Mouse (Mus musculus) adrenal gland, postnatal 10 days (tissue): Measurements from ENCODE around the gene Gal3st1. TPM values are rescaled to one million over a fixed set of nuclear protein-coding genes. Genes with fewer than 3 reads are reported as not detected.

Experiments
- DNase-seq: peaks from one replicate; pipeline ENCODE4 v3.0.0; 2021; ENCODE audit warnings: mixed read lengths
- total RNA-seq, 2 experiments: library from RNA; stranded (reverse); gene quantifications; 2 replicates each; pipeline ENCODE4 v1.2.3; 2021

Gene Gal3st1
- total RNA-seq, 2 experiments from 2014 or later, result 1.00 to 1.9 TPM

- DNase-seq, result peak; percentile 58
These were observed 48.5 kb downstream of the Gal3st1 start for GRCm38 (mm10) chr11:4031961-4032360.

- no peak for DNase-seq
These were observed 50.0 kb downstream of the Gal3st1 start for GRCm38 (mm10) chr11:4033471-4033870.

GRCm38 (mm10) chr11:4034169-4034568 lies 50.7 kb downstream of the Gal3st1 start:
- DNase-seq, result no peak

- no peak for DNase-seq
These were observed 51.9 kb downstream of the Gal3st1 start for GRCm38 (mm10) chr11:4035116-4035892.

- DNase-seq, result no peak
These were observed 52.5 kb downstream of the Gal3st1 start for GRCm38 (mm10) chr11:4035916-4036315.

- no peak for DNase-seq
These were observed 53.1 kb downstream of the Gal3st1 start for GRCm38 (mm10) chr11:4036365-4037084.

GRCm38 (mm10) chr11:4039951-4040350 lies 56.5 kb downstream of the Gal3st1 start:
- no peak for DNase-seq

- no peak for DNase-seq
These were observed 57.7 kb downstream of the Gal3st1 start for GRCm38 (mm10) chr11:4041123-4041625.

- DNase-seq, result no peak
These were observed 59.6 kb downstream of the Gal3st1 start for GRCm38 (mm10) chr11:4043081-4043480.

- no peak for DNase-seq
These were observed 63.1 kb downstream of the Gal3st1 start for GRCm38 (mm10) chr11:4046526-4046925.

GRCm38 (mm10) chr11:4047766-4048165 lies 64.3 kb downstream of the Gal3st1 start:
- no peak for DNase-seq

GRCm38 (mm10) chr11:4048438-4048837 lies 65.0 kb downstream of the Gal3st1 start:
- no peak for DNase-seq

Other genes starting within 250 kb of the Gal3st1 start
- gene Osbp2, start 119.7 kb upstream of the Gal3st1 start, total RNA-seq, result 1 to 10 TPM; 1.9 to 2.4 TPM
- under 1 TPM; 0.55 to 0.63 TPM for gene 4921536K21Rik, start 88.5 kb upstream of the Gal3st1 start, total RNA-seq
- gene Dusp18, start 88.4 kb upstream of the Gal3st1 start, total RNA-seq, result 1 to 10 TPM; 4.6 to 5.2 TPM
- gene Slc35e4, start 69.0 kb upstream of the Gal3st1 start, total RNA-seq, result 1 to 10 TPM; 3.7 to 4.6 TPM
- 100 to 1,000 TPM in 1 of 2 experiments, 10 to 100 TPM in 1; 91.7 to 108 TPM for gene Tcn2, start 51.5 kb upstream of the Gal3st1 start, total RNA-seq
- 10 to 100 TPM; 54.7 to 63.4 TPM for gene Pes1, start 19.7 kb upstream of the Gal3st1 start, total RNA-seq
- gene 4930556J24Rik, start 6.9 kb upstream of the Gal3st1 start, total RNA-seq, result not detected
- 10 to 100 TPM; 10.6 to 17.1 TPM for gene Sec14l4, start 47.8 kb downstream of the Gal3st1 start, total RNA-seq
- under 1 TPM; 0.27 to 0.36 TPM for gene Sec14l3, start 81.2 kb downstream of the Gal3st1 start, total RNA-seq
- gene Mtfp1, start 111.8 kb downstream of the Gal3st1 start, total RNA-seq, result 10 to 100 TPM; 24.4 to 34.6 TPM
- gene Sec14l2, start 139.8 kb downstream of the Gal3st1 start, total RNA-seq, result 10 to 100 TPM; 16.4 to 33.8 TPM
- 10 to 100 TPM; 16.7 to 21.2 TPM for gene Rnf215, start 151.6 kb downstream of the Gal3st1 start, total RNA-seq
- gene Ccdc157, start 176.7 kb downstream of the Gal3st1 start, total RNA-seq, result 1 to 10 TPM; 8.7 to 9.0 TPM
- gene Sf3a1, start 176.7 kb downstream of the Gal3st1 start, total RNA-seq, result 10 to 100 TPM; 41.0 to 44.7 TPM
- 10 to 100 TPM; 15.1 to 16.4 TPM for gene Tbc1d10a, start 203.2 kb downstream of the Gal3st1 start, total RNA-seq
- 1 to 10 TPM; 5.6 to 8.3 TPM for gene Castor1, start 234.6 kb downstream of the Gal3st1 start, total RNA-seq